Mouse (Mus musculus) thymus, postnatal 14 days (tissue): Measurements from ENCODE around the gene Spata1.
"Not testable (repeated sequence)": the region's sequence is repeated elsewhere in the genome, so short reads cannot be mapped to it uniquely, and the experiment has no call there.

Source experiments
- DNase-seq: peaks from one replicate; pipeline ENCODE4 v3.0.0; 2021

Spata1 gene

GRCm38 (mm10) chr3:146450371-146450841, 49.1 kb downstream of the Spata1 start:
- DNase-seq, result peak; percentile 95

GRCm38 (mm10) chr3:146449745-146450250, 49.8 kb downstream of the Spata1 start, which contains the start of gene Ctbs:
Ctbs (plus strand) TSS chr3:146449795.
- DNase-seq, result no peak

- DNase-seq, result no peak
Observed at GRCm38 (mm10) chr3:146448969-146449368, 50.6 kb downstream of the Spata1 start.

GRCm38 (mm10) chr3:146448372-146448771, 51.2 kb downstream of the Spata1 start:
- DNase-seq, result no peak

GRCm38 (mm10) chr3:146447598-146447997, 52.0 kb downstream of the Spata1 start:
- no peak for DNase-seq

- no peak for DNase-seq
Observed at GRCm38 (mm10) chr3:146447156-146447555, 52.4 kb downstream of the Spata1 start.

- no peak for DNase-seq
Observed at GRCm38 (mm10) chr3:146444880-146445279, 54.7 kb downstream of the Spata1 start.

GRCm38 (mm10) chr3:146443380-146443779, 56.2 kb downstream of the Spata1 start:
- no peak for DNase-seq

GRCm38 (mm10) chr3:146442936-146443335, 56.6 kb downstream of the Spata1 start:
- DNase-seq, result no peak

- DNase-seq, result no peak
Observed at GRCm38 (mm10) chr3:146442484-146442883, 57.1 kb downstream of the Spata1 start.

- DNase-seq, result no peak
Observed at GRCm38 (mm10) chr3:146440422-146440821, 59.1 kb downstream of the Spata1 start.

GRCm38 (mm10) chr3:146440011-146440410, 59.5 kb downstream of the Spata1 start:
- DNase-seq, result no peak

- no peak for DNase-seq
Observed at GRCm38 (mm10) chr3:146436114-146436513, 63.4 kb downstream of the Spata1 start.

GRCm38 (mm10) chr3:146435533-146435932, 64.0 kb downstream of the Spata1 start:
- DNase-seq, result no peak

- DNase-seq, result no peak
Observed at GRCm38 (mm10) chr3:146434686-146435085, 64.9 kb downstream of the Spata1 start.

- DNase-seq, result no peak
Observed at GRCm38 (mm10) chr3:146433681-146434350, 65.7 kb downstream of the Spata1 start.

- DNase-seq, result not testable (repeated sequence)
Observed at GRCm38 (mm10) chr3:146433063-146433462, 66.5 kb downstream of the Spata1 start.

GRCm38 (mm10) chr3:146426489-146426888, 73.1 kb downstream of the Spata1 start:
- no peak for DNase-seq

GRCm38 (mm10) chr3:146425902-146426301, 73.7 kb downstream of the Spata1 start:
- no peak for DNase-seq

- no peak for DNase-seq
Observed at GRCm38 (mm10) chr3:146424306-146424900, 75.2 kb downstream of the Spata1 start.

- no peak for DNase-seq
Observed at GRCm38 (mm10) chr3:146423710-146424109, 75.8 kb downstream of the Spata1 start.

- DNase-seq, result no peak
Observed at GRCm38 (mm10) chr3:146421787-146422186, 77.8 kb downstream of the Spata1 start.

GRCm38 (mm10) chr3:146419992-146420537, 79.5 kb downstream of the Spata1 start:
- no peak for DNase-seq

- DNase-seq, result no peak
Observed at GRCm38 (mm10) chr3:146419534-146419933, 80.0 kb downstream of the Spata1 start.
